Mouse (Mus musculus) ovary, postnatal 14 days (tissue): ENCODE measurements at regions not wholly inside any gene's neighbourhood (a gene's known extent, or its start where the extent isn't known, plus 50 kb on each side); places are given as distances from the start of the nearest gene placed in this dataset.

ENCODE experiments used
- DNase-seq: peaks from one replicate; pipeline ENCODE4 v3.0.0; 2022; ENCODE audit warnings: low spot score

DNA sequence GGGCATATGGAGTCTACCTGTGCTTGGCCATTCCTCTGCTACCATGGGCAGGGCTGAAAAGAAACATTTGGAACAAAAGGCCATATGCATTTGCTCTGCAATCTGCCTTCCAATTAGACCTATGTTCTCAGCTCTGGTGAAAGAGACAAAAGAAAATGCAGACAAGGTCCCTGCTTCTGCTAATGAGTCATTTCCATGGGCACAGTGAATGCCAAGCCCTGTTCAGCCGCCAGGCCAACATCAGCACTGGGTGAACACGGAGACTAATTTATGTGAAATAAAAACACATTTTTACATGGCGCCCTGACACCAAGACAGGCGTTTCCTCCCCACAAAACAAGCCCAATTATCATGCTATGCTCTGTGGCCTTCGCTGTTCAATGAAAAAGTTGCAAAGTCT is 419.5 kb upstream of the Kdm8 start:
- DNase-seq: no peak

DNA sequence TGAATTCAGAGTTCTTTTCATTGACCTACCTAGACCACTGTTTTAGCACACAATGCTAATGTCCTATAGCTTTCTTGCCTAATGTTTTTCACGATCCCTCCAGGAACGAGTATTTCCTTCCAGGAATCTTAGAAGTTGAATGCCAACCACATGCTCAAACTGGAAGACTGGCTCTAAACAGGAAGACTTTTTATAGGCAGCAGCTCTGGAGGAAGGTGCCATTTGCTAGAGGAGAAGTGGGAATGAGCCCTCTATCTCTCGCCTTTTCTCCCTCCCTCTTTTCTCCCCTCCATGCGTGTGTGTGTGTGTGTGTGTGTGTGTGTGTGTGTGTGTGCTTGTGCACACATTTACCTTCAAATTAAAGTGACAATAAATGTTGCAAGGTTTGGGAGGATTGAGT is 410.7 kb upstream of the Kdm8 start:
- no peak for DNase-seq

DNA sequence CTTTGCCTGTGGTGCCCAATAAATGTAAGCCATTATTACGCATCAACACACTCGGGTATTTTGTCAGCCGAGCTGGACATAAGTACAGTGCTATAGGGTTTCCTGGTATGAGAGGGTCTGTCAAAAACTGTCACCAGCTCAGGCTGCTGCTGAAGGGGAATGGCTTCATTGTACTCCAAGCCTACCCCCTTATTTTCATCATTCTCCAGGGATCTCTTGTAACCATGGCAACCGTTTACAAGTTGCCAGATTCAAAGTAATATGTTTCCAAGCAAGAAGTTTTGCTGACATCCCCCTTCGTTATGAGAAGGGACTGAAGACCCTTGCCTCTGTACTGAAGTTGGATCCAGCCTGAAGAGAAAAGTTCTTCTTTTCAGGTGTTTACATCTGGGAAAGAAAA is 410.3 kb upstream of the Kdm8 start:
- no peak for DNase-seq

DNA sequence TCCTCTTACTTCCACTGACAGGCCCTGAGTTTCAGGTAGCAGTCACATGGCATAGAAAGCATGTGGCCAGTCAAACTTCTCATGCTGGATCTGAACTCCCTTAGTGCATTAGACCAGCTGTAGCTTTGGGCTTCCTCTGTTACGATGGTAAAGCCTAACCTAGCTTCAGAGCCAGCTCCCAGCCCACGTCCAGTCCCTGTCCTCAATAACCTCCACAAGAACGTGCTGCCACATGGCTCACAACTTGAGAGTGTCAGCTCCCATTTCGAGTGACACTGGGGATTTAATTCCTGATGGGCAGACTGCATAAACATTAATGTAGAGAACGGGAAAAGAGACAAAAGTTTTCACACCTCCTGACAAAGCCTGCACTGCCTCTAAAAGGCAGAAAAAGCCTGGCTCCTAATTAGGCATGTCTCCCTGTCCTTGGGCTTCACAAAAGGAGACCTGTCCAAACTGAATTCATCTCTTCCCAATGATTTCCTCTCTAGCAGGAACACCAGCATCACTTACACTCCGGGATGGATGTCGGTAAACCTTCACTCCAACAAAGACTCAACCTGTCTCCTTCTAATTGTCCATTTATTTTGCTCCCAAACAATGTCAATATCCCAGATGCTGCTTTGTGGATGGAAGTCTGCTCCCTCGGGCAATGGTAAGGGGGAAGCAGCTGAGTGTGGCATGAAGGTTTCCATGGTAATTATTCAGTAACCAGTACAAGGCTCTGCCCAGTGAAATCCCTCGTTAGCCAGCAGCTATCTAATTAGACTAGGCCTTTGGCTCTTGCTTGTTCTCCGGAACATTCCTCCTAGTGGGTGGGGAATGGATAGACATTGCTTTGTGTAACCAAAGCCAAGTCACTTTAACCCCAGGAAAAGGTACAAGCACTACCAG is 408.1 kb upstream of the Kdm8 start:
- DNase-seq: no peak

DNA sequence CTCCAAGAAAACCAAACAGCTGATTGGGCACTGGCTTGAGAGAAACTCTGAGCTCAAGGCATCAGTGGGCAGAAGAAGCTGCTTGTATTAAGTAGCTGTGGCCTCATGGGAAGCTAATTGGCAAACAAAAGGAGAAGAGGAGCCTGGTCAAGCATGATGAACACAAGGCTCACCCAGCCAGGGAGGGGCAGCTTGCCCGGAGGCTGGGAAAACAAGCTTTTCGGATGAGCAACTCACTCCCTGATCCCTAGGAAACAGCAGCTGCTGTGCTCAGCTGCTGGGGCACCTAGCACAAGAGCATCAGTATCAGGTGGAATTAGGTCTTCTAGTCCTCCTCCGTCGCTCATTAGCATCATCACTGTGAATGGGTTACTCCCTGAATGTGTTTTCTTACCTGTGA is 405.6 kb upstream of the Kdm8 start:
- no peak for DNase-seq

- no peak for DNase-seq
Observed at GRCm38 (mm10) chr7:125055951-125056625, 388.4 kb upstream of the Kdm8 start.

DNA sequence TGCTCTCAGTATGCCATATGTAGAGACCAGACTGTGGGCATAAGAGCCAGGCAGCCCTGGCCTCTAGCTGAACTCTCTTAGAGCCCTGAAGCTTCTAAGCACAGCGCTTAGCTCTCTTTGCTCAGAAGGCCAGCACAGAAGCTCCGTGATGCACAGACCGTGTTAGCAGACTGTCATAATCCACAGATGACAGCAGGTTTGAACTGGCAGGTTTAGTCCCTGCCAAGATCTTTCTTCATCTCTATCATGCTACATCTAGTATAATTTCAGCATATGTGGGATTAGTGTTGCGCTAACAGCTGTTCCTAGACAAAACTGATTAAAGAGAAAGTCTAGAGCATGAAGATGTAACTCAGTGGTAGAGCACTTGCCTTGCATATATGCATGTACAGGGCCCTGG is 342.0 kb upstream of the Kdm8 start:
- DNase-seq: no peak

DNA sequence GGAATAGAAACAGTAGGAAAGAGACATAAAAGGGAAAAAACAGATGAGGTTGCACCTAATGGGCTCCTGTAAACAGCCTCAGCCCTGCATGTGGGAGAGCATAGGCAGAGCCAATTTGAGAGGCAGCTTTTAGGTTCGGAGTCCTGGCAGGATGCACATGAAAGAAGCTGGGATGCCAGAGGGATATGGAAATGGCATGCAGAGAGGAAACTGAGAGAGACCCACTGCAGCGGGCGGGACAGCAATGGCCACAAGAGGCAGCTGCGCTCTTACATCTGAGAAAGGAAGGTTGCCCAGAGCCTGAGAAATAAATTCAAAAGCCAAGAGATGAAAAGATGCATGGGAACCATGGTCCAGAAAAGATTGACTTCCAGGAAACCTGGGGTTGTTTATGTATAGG is 340.5 kb upstream of the Kdm8 start:
- no peak for DNase-seq

DNA sequence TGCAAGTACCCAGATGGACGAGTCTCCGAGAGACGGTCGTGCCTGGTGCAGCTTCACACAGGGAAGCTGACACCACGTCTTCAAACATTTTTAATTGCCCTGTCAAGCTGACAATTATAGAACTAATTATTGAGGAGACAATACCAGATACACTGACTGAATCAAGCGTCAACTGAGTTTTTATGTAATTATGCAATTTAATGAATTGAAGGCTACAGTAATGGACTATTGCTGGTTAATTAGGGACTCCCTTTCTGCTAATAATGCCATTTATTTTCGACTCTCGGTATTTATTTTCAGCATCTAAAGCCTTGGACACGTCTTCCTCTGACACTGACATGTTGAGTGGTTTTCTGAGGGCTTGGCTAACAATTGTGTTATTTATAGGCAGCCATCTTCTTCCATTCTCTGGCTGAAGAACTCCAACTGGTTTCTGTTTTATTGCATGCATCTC is 331.6 kb upstream of the Kdm8 start:
- DNase-seq: no peak

- no peak for DNase-seq
Observed at GRCm38 (mm10) chr7:125115322-125115996, 329.0 kb upstream of the Kdm8 start.

DNA sequence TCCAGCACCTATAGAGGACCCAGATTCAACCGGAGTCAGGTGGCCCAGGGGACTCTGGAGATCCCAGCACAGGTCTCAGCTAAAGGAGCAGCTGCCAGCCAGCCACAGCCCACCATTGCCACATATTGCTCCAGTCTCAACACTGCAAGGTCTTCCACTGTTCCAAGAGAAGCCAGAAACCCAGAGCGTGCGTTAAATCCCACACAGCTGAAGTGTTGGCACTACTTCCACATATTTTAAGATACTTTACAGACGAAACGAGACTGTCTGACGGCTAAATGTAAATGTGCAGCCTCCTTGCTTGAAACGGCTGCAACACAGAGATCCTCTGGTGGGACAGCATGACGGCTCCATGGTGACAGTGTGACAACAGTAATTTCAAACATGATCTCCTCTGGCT is 327.3 kb upstream of the Kdm8 start:
- no peak for DNase-seq

- no peak for DNase-seq
Observed at GRCm38 (mm10) chr7:125129187-125129586, 315.3 kb upstream of the Kdm8 start.

DNA sequence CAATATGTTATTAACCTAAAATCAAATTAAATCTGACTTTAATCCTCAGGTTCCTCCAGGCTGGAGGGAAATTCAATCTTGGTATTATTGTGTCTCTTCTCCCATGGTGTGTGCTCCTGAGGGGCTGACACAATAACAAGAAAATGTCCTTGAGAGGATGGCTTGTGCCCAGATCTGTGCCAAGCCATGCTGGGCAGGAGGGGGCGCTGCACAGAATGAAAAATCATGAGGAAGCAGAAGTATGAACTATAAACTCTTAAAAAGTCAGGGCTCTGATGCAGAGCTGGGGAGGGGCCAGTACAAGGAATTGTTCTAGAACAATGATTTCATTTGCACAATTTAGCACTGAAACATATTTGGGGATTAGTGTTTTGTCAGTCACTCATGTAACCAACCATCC is 312.5 kb upstream of the Kdm8 start:
- no peak for DNase-seq

- no peak for DNase-seq
Observed at GRCm38 (mm10) chr7:125138607-125139006, 305.9 kb upstream of the Kdm8 start.

- DNase-seq: no peak
Observed at GRCm38 (mm10) chr7:125139196-125139595, 305.3 kb upstream of the Kdm8 start.

- no peak for DNase-seq
Observed at GRCm38 (mm10) chr7:125140854-125141253, 303.6 kb upstream of the Kdm8 start.

DNA sequence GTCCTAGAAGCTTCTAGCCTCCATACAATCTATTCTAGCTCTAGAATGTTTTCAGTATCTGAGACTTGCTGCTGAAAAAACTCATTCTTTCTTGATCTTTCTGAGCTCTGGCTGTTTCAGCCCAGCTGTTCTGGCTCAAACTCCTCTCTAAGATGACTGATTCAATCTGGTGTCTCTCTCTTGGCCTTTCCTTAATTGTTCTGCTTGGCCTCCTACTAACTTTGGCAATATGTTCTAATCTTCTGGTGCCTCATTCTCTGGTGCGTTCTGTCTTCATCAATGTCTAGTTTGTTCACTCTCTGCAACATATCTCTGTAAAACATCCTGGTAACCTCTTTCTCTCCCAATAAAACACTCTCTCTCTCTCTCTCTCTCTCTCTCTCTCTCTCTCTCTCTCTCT is 302.6 kb upstream of the Kdm8 start:
- no peak for DNase-seq

GRCm38 (mm10) chr7:125146025-125146424 is 298.5 kb upstream of the Kdm8 start:
- no peak for DNase-seq

DNA sequence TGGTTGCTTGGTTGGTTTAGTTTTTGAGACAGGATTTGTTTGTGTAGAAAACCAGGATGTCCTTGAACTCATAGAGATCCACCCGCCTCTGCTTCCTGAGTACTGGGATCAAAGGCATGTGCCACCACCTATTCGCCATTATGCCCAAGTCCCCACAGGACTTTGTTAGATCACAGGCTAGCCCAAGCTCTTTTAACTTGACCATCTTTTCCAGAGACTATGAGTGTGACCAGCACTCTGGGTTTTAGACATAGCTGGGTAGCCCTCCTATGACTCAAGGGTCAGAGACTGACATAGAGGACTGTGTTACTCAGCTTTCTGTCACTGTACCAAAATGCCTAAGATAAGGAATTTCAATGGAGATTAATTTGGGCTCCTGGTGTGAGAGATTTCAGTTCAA is 295.3 kb upstream of the Kdm8 start:
- DNase-seq: no peak

DNA sequence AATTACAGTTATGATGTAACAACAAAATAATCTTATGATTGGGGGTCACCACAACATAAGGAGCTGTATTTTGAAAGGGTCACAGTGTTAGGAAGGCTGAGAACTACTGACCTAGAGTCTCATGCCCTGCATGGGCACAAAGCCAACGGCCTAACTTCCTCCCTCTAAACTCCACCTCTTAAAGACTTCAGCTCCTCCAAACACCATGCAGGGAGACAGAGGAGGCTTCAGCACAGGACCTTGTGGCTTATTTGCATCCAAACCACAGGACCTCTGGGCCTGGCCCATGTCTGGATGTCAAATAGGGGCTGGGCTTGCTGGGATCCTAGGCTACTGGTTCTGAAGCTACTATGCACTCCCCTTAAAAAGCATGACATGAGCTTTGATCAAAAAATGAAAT is 294.7 kb upstream of the Kdm8 start:
- DNase-seq: no peak

DNA sequence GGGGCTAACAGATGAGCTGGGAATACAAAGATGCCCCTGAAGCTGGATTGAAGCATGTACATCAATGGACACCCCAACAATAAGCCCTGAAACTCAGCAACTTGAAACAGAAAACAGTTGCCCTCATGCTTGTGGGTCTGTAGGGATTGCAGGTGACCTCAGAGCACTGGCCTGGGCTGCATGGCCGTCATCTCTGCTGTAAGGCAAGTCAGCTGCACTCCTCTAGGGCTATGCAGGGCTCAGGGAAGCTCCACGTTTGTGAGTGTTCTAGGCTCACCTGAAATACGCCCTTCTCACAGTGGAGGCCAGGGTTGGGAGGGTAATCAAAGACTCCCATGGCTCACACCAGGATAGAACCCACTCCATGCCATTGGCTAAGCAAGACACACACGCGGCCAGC is 292.2 kb upstream of the Kdm8 start:
- DNase-seq: no peak

DNA sequence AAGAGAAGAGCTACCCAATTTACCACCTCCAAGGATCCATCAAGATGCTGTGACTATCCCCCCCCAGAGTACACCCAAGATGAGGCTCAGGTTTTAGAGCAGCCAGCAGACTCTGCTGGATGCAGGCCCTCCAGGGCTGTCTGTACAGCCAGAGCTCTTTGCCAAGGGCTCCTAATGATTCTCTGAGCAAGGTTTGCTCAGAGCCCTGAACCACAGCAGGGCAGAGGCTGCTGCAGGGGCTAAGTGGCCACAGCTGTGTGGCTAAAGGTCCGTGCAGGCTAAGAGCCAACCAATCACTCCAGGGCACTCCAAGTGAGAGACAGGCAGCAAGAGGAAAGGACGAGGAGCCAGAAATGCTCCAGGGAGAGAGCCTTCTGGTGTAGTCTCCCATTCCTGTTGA is 289.2 kb upstream of the Kdm8 start:
- no peak for DNase-seq

DNA sequence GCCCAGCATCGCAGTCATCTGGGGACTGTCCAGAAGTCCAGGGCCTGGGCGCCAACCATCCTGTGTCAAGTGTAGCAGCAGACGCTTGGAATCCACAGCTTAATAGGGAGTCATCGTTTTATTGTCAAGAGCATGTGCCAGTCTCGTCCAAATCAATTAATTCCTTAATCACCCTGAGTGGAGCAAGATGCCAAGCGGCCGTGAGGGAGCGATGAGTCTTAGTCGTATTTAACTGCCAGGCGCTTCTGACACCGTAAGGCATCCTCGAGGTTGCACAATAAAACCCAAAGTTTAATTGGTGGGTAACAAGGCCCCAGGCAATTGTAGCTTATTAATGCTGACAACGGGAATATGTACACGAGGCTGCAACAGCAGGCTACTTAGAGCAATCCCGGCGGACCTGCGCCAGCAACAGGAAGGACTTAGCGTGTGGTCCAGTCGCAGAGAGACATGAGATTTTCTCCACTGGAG is 277.6 kb upstream of the Kdm8 start:
- DNase-seq: no peak
